Mouse (Mus musculus): ENCODE measurements around the gene Adh7.

DNA sequence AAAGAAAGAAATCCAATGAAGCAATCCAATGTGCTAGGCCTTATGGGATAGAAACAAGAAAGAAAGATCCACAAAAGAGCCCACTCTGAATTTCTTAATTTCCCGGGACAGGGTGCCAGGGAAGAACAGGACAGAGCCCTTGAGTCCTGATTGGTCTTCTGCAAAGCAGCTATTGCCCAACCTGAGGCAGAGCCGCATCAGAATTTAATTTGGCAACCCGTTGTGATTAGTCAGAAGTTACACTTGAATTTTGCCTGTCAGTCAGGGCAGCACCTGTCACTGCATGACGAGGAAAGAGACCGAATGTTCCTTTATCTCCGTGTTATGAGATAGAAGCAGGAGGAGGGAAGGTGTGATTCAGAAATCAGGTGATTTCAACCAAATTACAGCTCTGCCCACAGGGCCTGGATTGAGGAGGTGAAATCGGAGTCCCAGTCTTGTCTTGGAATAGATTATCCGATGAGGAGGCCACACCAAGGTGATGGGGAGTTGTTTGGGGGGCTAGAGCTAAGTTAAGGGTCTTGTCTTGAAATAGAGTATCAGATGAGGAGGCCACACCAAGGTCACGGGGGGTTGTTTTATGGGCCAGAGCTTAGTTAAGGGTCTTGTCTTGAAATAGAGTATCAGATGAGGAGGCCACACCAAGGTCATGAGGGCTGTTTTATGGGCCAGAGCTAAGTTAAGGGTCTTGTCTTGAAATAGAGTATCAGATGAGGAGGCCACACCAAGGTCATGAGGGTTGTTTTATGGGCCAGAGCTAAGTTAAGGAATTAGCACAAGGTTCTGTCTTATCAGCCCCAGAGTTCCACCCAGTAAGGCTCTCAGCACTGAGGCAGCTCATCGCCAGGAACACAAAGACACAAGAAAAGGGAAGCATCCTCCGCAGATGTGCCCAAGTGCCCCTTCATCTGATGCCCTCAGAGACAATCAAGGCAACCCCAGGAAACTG lies 43.4 kb downstream of the Adh7 start, which contains the start of gene Adh1:
- TF ChIP-seq POLR2A (IDR thresholded peaks at IDR 0.05; ENCODE audit: borderline replicate concordance, control insufficient read depth, low read depth, low read length) (no peak), CTCF (IDR thresholded peaks at IDR 0.05; ENCODE audit: control insufficient read depth, insufficient read depth, low read length) (no peak)

All from bone marrow, adult 2 months (tissue).